Mouse (Mus musculus) liver, postnatal 0 days (tissue): Measurements from ENCODE around the gene Zkscan16. TPM values are rescaled to one million over a fixed set of nuclear protein-coding genes. Genes with fewer than 3 reads are reported as not detected.

ENCODE experiments used
- ATAC-seq: fragments of 200-750 bp; cut with Nextera tagmentation; 2 replicates; pipeline ENCODE4 v1.8.0; 2017; ENCODE audit warnings: mild to moderate bottlenecking, moderate library complexity
- DNase-seq: peaks from one replicate; pipeline ENCODE4 v3.0.0-alpha.2; 2016
- H3K27ac ChIP-seq: fragments of 300-500 bp; sonication (generic); 2 replicates; pipeline ENCODE4 v1.5.1; 2014; ENCODE audit warnings: antibody characterized with exemption, moderate library complexity, mild to moderate bottlenecking, low read depth
- H3K27me3 ChIP-seq: fragments of 300-500 bp; sonication (generic); 2 replicates; pipeline ENCODE4 v1.6.1; 2014; ENCODE audit warnings: low read length, control low read depth, mixed read lengths; ENCODE audit not compliant: insufficient read depth
- H3K36me3 ChIP-seq: fragments of 300-500 bp; sonication (generic); replicated peaks from 2 replicates; pipeline ENCODE4 v1.6.1; 2014; ENCODE audit warnings: mild to moderate bottlenecking, control low read depth, low read length, moderate library complexity, mixed read lengths; ENCODE audit not compliant: insufficient read depth
- H3K4me1 ChIP-seq: fragments of 300-500 bp; sonication (generic); 2 replicates; pipeline ENCODE4 v1.6.1; 2014; ENCODE audit warnings: antibody characterized with exemption, mild to moderate bottlenecking, control low read depth; ENCODE audit not compliant: insufficient read depth
- H3K4me2 ChIP-seq: fragments of 300-500 bp; sonication (generic); 2 replicates; pipeline ENCODE4 v1.6.1; 2014; ENCODE audit warnings: low read depth, mild to moderate bottlenecking, low read length, moderate library complexity, mixed read lengths
- H3K4me3 ChIP-seq: fragments of 300-500 bp; sonication (generic); 2 replicates; pipeline ENCODE4 v1.5.1; 2014; ENCODE audit warnings: low read depth, low read length
- H3K9ac ChIP-seq: fragments of 300-500 bp; sonication (generic); replicated peaks from 2 replicates; pipeline ENCODE4 v1.6.1; 2014; ENCODE audit warnings: mild to moderate bottlenecking, moderate library complexity
- H3K9me3 ChIP-seq: fragments of 300-500 bp; sonication (generic); 2 replicates; pipeline ENCODE4 v1.6.1; 2016; ENCODE audit warnings: mild to moderate bottlenecking, control low read depth, low read length, mixed read lengths
- CTCF ChIP-seq: sonication (generic); IDR thresholded peaks from 2 replicates; pipeline ENCODE4 v1.5.1; 2016; ENCODE audit warnings: antibody characterized with exemption, low read depth
- EP300 ChIP-seq: IDR thresholded peaks from 2 replicates; pipeline ENCODE4 v1.6.1; 2016; ENCODE audit warnings: antibody characterized with exemption, low read depth, mild to moderate bottlenecking
- WGBS: fragments of 180-500 bp; shearing (Covaris S2); extraction: QIAGEN DNeasy Blood & Tissue Kit; methylation state at CpG from one replicate; pipeline ENCODE4 v1.1.7; 2014; ENCODE audit not compliant: insufficient replicate concordance; 5-methylcytosine and 5-hydroxymethylcytosine counted together
- polyA plus RNA-seq: library from polyadenylated mRNA; unstranded; fragments of >200 nt; fragmentation: Nextera tagmentation; extraction: Ambion mirVana; gene quantifications from 2 replicates; pipeline ENCODE4 v1.2.1, GENCODE M21; 2015

Zkscan16 gene
- polyA plus RNA-seq, 1 experiment from 2014 or later, result 0.06 TPM

- Histone ChIP-seq H3K27me3 (no peaks in the 10 kb centered on the region), H3K9ac (peak within 1 kb of the TSS; percentile 90), H3K4me3 (peak within 1 kb of the TSS; percentile 93), H3K4me2 (peak within 1 kb of the TSS; percentile 97), H3K4me1 (peaks cover 35% of the 10 kb centered on the region), H3K27ac (peak within 1 kb of the TSS; percentile 93), H3K9me3 (no peaks in the 10 kb centered on the region), H3K36me3 (no peaks in the 10 kb centered on the region)
- peak; percentile 95 for ATAC-seq
- DNase-seq, result peak; percentile 93
- WGBS, result under 1% methylated on average over 82 of the region's 89 CpGs
- TF ChIP-seq CTCF, result no peak
- TF ChIP-seq EP300, result no peak
Measured at GRCm38 (mm10) chr4:59002948-59003805, 59.7 kb downstream of the Zkscan16 start, which contains the start of gene Gm20503. Gene Gm20503, plus strand, starts transcription at chr4:59003210.

GRCm38 (mm10) chr4:59003806-59004200 is 60.4 kb downstream of the Zkscan16 start:
- H3K27me3 ChIP-seq, result no peaks in the 10 kb centered on the region
- H3K9me3 ChIP-seq, result no peaks in the 10 kb centered on the region
- H3K9ac ChIP-seq, result peak overlapping the region; percentile 90
- ATAC-seq (peak; percentile 35), DNase-seq (peak; percentile 51)
- H3K4me2 ChIP-seq, result peak overlapping the region; percentile 97
- H3K4me1 ChIP-seq, result peaks cover 39% of the 10 kb centered on the region
- H3K27ac ChIP-seq, result peak overlapping the region; percentile 93
- no peaks in the 10 kb centered on the region for H3K36me3 ChIP-seq
- WGBS, result 14% methylated on average over 7 of the region's 7 CpGs
- peak overlapping the region; percentile 93 for H3K4me3 ChIP-seq
- TF ChIP-seq EP300, result no peak
- no peak for TF ChIP-seq CTCF

GRCm38 (mm10) chr4:59006211-59006610 is 62.8 kb downstream of the Zkscan16 start:
- ATAC-seq, result no peak
- H3K4me1 ChIP-seq, result peaks cover 52% of the 10 kb centered on the region
- no peak overlapping the region for H3K4me3 ChIP-seq
- no peak overlapping the region for H3K27ac ChIP-seq
- no peak overlapping the region for H3K4me2 ChIP-seq
- TF ChIP-seq CTCF (no peak), EP300 (no peak)
- WGBS, result 53% methylated on average over 8 of the region's 8 CpGs
- H3K9me3 ChIP-seq, result no peaks in the 10 kb centered on the region
- no peak overlapping the region for H3K9ac ChIP-seq
- no peaks in the 10 kb centered on the region for H3K36me3 ChIP-seq
- no peaks in the 10 kb centered on the region for H3K27me3 ChIP-seq
- DNase-seq, result no peak

GRCm38 (mm10) chr4:59007016-59007415 is 63.6 kb downstream of the Zkscan16 start:
- Histone ChIP-seq H3K36me3 (no peaks in the 10 kb centered on the region), H3K9ac (no peak overlapping the region), H3K9me3 (no peaks in the 10 kb centered on the region), H3K4me3 (no peak overlapping the region), H3K27me3 (no peaks in the 10 kb centered on the region), H3K4me2 (peak overlapping the region; percentile 26), H3K27ac (no peak overlapping the region), H3K4me1 (peaks cover 52% of the 10 kb centered on the region)
- TF ChIP-seq EP300 (no peak), CTCF (no peak)
- WGBS, result 66% methylated on average over 6 of the region's 6 CpGs
- DNase-seq (no peak), ATAC-seq (no peak)

Other genes starting within 250 kb of the Zkscan16 start
- gene Olfr267, start 155.9 kb upstream of the Zkscan16 start, polyA plus RNA-seq, result not detected in 2 replicates
- gene Ecpas, start 30.9 kb upstream of the Zkscan16 start, polyA plus RNA-seq, result 9.1 and 13.0 TPM in 2 replicates
- gene Ptgr1, start 43.5 kb downstream of the Zkscan16 start, polyA plus RNA-seq, result 6.4 and 6.8 TPM in 2 replicates
- 12.5 and 13.8 TPM in 2 replicates for gene Dnajc25, start 51.4 kb downstream of the Zkscan16 start, polyA plus RNA-seq
- gene Gm20503, start 59.6 kb downstream of the Zkscan16 start, polyA plus RNA-seq, result 17.6 and 17.7 TPM in 2 replicates
- 16.0 and 16.2 TPM in 2 replicates for gene Gng10, start 91.5 kb downstream of the Zkscan16 start, polyA plus RNA-seq
- gene AI481877, start 195.4 kb downstream of the Zkscan16 start, polyA plus RNA-seq, result not detected in 2 replicates
- gene Ugcg, start 245.6 kb downstream of the Zkscan16 start, polyA plus RNA-seq, result 8.3 and 8.4 TPM in 2 replicates